8 mouse cellular contexts compared by ENCODE assay signal in genomic region chr10:67287877-67288276, GRCm38 (mm10). TPM values are rescaled to one million over a fixed set of nuclear protein-coding genes. Genes with fewer than 3 reads are reported as not detected.
DNase-seq lines count a peak whose midpoint lies in the region; ATAC-seq and TF ChIP-seq lines count a peak whose summit lies in the region.

No protein-coding gene starts in this region.

- no peak for TF ChIP-seq CTCF in brain, embryonic 14.5 days (IDR thresholded peaks at IDR 0.05; ENCODE audit: borderline replicate concordance, extremely low read depth, insufficient read depth, insufficient read length)

- H3K27ac ChIP-seq in macrophage = peak overlapping the region; percentile 0; the same call in 1 of the 2 replicates

- ATAC-seq in megakaryocyte progenitor cell, adult 5-6 weeks (replicated peaks; ENCODE audit: poor library complexity) = no peak

- DNase-seq in layer of hippocampus, adult 11-12 months (ENCODE audit: low spot score) = peak; percentile 80
- DNase-seq in layer of hippocampus, adult 9-10 months (ENCODE audit: low spot score) = no peak
- peak; percentile 62 for DNase-seq in brain, embryonic 14.5 days (ENCODE audit: low read depth)
- DNase-seq in gastrocnemius, postnatal 4 days (ENCODE audit: low spot score in 2 of 2) = peak; percentile 43 to 77
- peak; percentile 45 to 66 for DNase-seq in layer of hippocampus, adult 18-20 months (ENCODE audit: low spot score in 2 of 2)
- DNase-seq in natural killer cell, adult 2 months (ENCODE audit: low spot score in 2 of 2) = no peak

- TF ChIP-seq POLR2A in brain, embryonic 14.5 days (IDR thresholded peaks at IDR 0.05; ENCODE audit: borderline replicate concordance, extremely low read depth, insufficient read depth, insufficient read length, poor library complexity, severe bottlenecking) = no peak

- WGBS in macrophage (ENCODE audit: missing documents) = 92% methylated on average over 3 of the region's 3 CpGs

- H3K79me2 ChIP-seq in macrophage (ENCODE audit: inconsistent target) = peaks cover 21% of the 10 kb centered on the region

- H3K36me3 ChIP-seq in macrophage (ENCODE audit: inconsistent target) = no peaks in the 10 kb centered on the region

- H3K4me3 ChIP-seq in macrophage (ENCODE audit: inconsistent target) = no peak overlapping the region

RNA-seq across cellular contexts. Expression of gene Nrbf2, which starts 2.8 kb away (rescaled TPM):
- 15.3 and 18.3 TPM in 2 replicates for polyA plus RNA-seq in brain, embryonic 14.5 days (2012; rRNA removed)
- total RNA-seq in gastrocnemius, postnatal 4 days (2021) = 10 to 100 TPM in 1 of 2 experiments, 1 to 10 TPM in 1; 9.1 to 11.0 TPM
- 10 to 100 TPM; 18.4 to 21.6 TPM for total RNA-seq in layer of hippocampus, adult 18-20 months (2021)
- 10 to 100 TPM; 17.6 to 48.9 (median 36.4) TPM for total RNA-seq in macrophage (2018; cell fraction: chromatin; rRNA removed)
- total RNA-seq in macrophage (2018; cell fraction: cytosol; rRNA removed) = 10 to 100 TPM; 31.6 to 52.0 (median 42.0) TPM
- 10 to 100 TPM; 22.5 to 49.8 (median 33.2) TPM for total RNA-seq in macrophage (2018; cell fraction: nucleus; rRNA removed)
- polyA plus RNA-seq in macrophage (2018) = 34.9 to 45.8 TPM (median 43.4 TPM) in 3 replicates
- 32.2 and 33.6 TPM in 2 replicates for total RNA-seq in megakaryocyte progenitor cell, adult 5-6 weeks (2015)
- total RNA-seq in megakaryocyte progenitor cell, adult 5-6 weeks (2017) = 13.2 and 21.9 TPM in 2 replicates

Comparison
In these comparisons a context has a peak if more than half of its experiments do, and no peak if none do; other contexts are left out.
1. DNase-seq: peak in layer of hippocampus, adult 11-12 months (single experiment), brain, embryonic 14.5 days (single experiment), gastrocnemius, postnatal 4 days (2 of 2) and layer of hippocampus, adult 18-20 months (2 of 2); none in layer of hippocampus, adult 9-10 months (single experiment) and natural killer cell, adult 2 months (0 of 2).